Mouse (Mus musculus) ES-E14 (cell line): ENCODE measurements around the gene Serinc2.

Experiments used
- CHD2 ChIP-seq: IDR thresholded peaks from 2 replicates; pipeline ENCODE4 v1.6.1; 2014; ENCODE audit warnings: mild to moderate bottlenecking, low read depth, low read length, inconsistent platforms
- HCFC1 ChIP-seq: IDR thresholded peaks from 2 replicates; pipeline ENCODE4 v1.6.1; 2012; ENCODE audit warnings: low read length, inconsistent platforms, borderline replicate concordance; ENCODE audit not compliant: insufficient read depth
- MAFK ChIP-seq: IDR thresholded peaks from 2 replicates; pipeline ENCODE4 v1.6.1; 2014; ENCODE audit warnings: mild to moderate bottlenecking, low read depth, low read length, inconsistent platforms; ENCODE audit not compliant: insufficient read depth
- ZNF384 ChIP-seq: IDR thresholded peaks from 2 replicates; pipeline ENCODE4 v1.6.1; 2012; ENCODE audit warnings: low read depth, low read length, inconsistent platforms

- TF ChIP-seq HCFC1 (no peak), ZNF384 (no peak), CHD2 (no peak), MAFK (no peak)
Observed at GRCm38 (mm10) chr4:130246132-130246531, 32.9 kb downstream of the Serinc2 start.
